Mouse (Mus musculus): ENCODE measurements around the gene Ssc4d. TPM values are rescaled to one million over a fixed set of nuclear protein-coding genes. Genes with fewer than 3 reads are reported as not detected.

Gene Ssc4d
- polyA plus RNA-seq, 1 experiment from 2014 or later, result 2.2 TPM

GRCm38 (mm10) chr5:135916601-135917000 lies 57.7 kb downstream of the Ssc4d start:
- no peaks in the 10 kb centered on the region for H3K4me1 ChIP-seq
- no peak overlapping the region for H3K9ac ChIP-seq (replicated peaks)
- peaks cover 70% of the 10 kb centered on the region for H3K36me3 ChIP-seq
- no peaks in the 10 kb centered on the region for H3K27me3 ChIP-seq
- H3K27ac ChIP-seq (replicated peaks), result no peak overlapping the region
- H3K4me2 ChIP-seq (replicated peaks), result no peak overlapping the region
- no peak for ATAC-seq (ENCODE audit: low FRiP score, low read depth)
- no peaks in the 10 kb centered on the region for H3K9me3 ChIP-seq
- 96% methylated on average over 3 of the region's 3 CpGs for WGBS
- H3K4me3 ChIP-seq, result no peak overlapping the region

DNA sequence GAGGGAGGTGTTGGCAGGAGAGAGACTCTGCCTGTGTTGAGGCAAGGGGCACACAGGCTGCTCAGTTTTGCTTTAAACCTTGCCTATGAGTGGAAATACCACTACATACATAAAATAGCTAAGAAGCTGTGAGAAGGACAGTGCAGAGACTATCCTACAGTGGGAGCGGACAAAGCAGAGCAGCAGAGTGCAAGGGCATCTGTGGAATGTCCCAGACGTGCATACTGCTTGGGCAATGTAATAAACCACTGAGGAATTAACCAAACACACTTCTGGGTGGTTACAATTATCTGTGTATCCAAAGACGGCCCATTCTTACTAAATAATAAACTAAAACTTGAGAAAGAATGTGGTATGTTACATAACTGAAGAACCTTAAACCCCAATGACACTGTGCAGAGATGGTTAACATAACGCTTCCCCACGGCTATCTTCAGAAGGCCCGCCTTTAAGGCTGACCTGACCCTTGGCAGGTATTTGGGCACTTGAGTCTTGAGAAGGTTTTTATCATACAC lies 58.2 kb downstream of the Ssc4d start:
- H3K4me1 ChIP-seq, result no peaks in the 10 kb centered on the region
- no peak overlapping the region for H3K4me3 ChIP-seq
- no peaks in the 10 kb centered on the region for H3K27me3 ChIP-seq
- H3K4me2 ChIP-seq (replicated peaks), result no peak overlapping the region
- WGBS, result 93% methylated on average over 6 of the region's 6 CpGs
- no peak overlapping the region for H3K27ac ChIP-seq (replicated peaks)
- no peak overlapping the region for H3K9ac ChIP-seq (replicated peaks)
- ATAC-seq (ENCODE audit: low FRiP score, low read depth), result no peak
- H3K36me3 ChIP-seq, result peaks cover 70% of the 10 kb centered on the region
- H3K9me3 ChIP-seq, result no peaks in the 10 kb centered on the region

DNA sequence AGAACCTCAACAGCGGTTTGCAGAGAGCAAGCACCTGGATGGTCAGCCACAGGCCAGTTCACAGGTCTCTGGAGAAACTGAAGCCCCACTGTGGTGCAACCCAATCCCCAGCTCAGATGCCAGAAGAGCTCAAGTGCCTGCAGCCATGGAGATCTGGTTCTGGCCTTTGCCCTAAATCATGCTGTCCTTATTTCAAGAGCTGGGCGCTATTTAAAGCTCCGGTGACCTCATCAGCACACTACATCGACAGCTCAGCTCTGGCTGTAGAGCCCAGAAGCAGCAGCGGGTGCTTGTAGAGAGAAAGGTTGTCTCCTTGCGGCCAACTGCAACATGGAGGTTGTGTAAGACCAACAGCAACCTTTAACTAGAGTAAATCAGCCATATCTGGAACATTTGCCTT lies 60.2 kb downstream of the Ssc4d start:
- no peaks in the 10 kb centered on the region for H3K27me3 ChIP-seq
- H3K4me2 ChIP-seq (replicated peaks), result no peak overlapping the region
- no peak overlapping the region for H3K9ac ChIP-seq (replicated peaks)
- no peak overlapping the region for H3K27ac ChIP-seq (replicated peaks)
- 94% methylated on average over 6 of the region's 6 CpGs for WGBS
- peaks cover 72% of the 10 kb centered on the region for H3K36me3 ChIP-seq
- H3K4me3 ChIP-seq, result no peak overlapping the region
- H3K4me1 ChIP-seq, result no peaks in the 10 kb centered on the region
- no peak for ATAC-seq (ENCODE audit: low FRiP score, low read depth)
- H3K9me3 ChIP-seq, result no peaks in the 10 kb centered on the region

GRCm38 (mm10) chr5:135913201-135913600 lies 61.1 kb downstream of the Ssc4d start:
- Histone ChIP-seq H3K4me3 (no peak overlapping the region), H3K27me3 (no peaks in the 10 kb centered on the region), H3K27ac (replicated peaks) (no peak overlapping the region), H3K9ac (replicated peaks) (no peak overlapping the region), H3K36me3 (peaks cover 72% of the 10 kb centered on the region), H3K9me3 (no peaks in the 10 kb centered on the region), H3K4me1 (peaks cover 3% of the 10 kb centered on the region), H3K4me2 (replicated peaks) (no peak overlapping the region)
- no peak for ATAC-seq (ENCODE audit: low FRiP score, low read depth)
- 88% methylated on average over 5 of the region's 5 CpGs for WGBS

DNA sequence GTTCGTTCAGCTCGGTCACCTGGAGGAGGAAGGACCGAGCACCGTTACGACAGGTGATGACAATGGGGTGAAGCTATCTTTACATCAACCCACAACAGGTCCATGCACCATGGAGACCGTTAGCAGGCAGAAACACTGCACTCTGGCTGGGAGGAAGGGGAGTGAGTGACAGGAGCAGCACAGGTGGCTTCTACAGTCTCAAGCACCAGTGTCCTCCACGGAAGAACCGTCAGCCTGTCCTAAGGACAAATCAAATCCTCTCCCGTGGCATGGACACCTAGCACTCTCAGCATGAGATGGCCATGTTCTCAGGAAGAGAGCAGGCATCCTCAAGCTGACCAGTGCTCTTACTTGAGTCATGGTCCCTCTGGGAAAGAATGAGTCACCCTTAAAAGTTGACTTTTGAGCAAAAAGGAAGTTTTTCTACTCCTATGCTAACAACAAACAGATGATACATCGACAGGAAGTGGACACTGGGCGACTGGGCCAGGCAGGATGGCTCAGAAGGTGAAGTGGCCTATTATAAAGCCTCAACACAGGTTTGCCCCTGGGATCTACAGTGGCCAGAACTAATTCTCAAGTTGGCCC lies 62.6 kb downstream of the Ssc4d start:
- ATAC-seq (ENCODE audit: low FRiP score, low read depth), result no peak
- Histone ChIP-seq H3K4me1 (peaks cover 11% of the 10 kb centered on the region), H3K27me3 (no peaks in the 10 kb centered on the region), H3K4me2 (replicated peaks) (no peak overlapping the region), H3K9ac (replicated peaks) (no peak overlapping the region), H3K9me3 (no peaks in the 10 kb centered on the region), H3K27ac (replicated peaks) (no peak overlapping the region), H3K4me3 (no peak overlapping the region), H3K36me3 (peaks cover 79% of the 10 kb centered on the region)
- 91% methylated on average over 11 of the region's 11 CpGs for WGBS

DNA sequence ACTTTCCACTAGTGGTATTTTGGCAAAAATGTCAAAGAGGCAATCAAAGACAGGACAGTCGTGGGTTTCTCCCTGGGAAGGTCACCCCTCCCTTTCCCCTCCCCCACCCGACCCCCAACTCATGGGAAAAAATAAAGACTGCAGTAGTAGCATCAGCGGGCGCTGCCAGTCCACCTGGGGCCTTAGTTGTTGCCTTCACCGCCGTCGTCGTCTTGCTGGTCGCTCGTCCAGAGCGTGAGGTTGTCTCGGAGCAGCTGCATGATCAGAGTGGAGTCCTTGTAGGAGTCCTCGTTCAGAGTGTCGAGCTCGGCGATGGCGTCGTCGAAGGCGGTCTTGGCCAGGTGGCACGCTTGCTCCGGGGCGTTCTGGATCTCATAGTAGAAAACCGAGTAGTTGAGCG lies 63.5 kb downstream of the Ssc4d start:
- no peak overlapping the region for H3K9ac ChIP-seq (replicated peaks)
- H3K36me3 ChIP-seq, result peaks cover 77% of the 10 kb centered on the region
- WGBS, result 96% methylated on average over 25 of the region's 25 CpGs
- no peak overlapping the region for H3K27ac ChIP-seq (replicated peaks)
- no peak for ATAC-seq (ENCODE audit: low FRiP score, low read depth)
- peaks cover 12% of the 10 kb centered on the region for H3K4me1 ChIP-seq
- H3K4me2 ChIP-seq (replicated peaks), result no peak overlapping the region
- no peak overlapping the region for H3K4me3 ChIP-seq
- H3K9me3 ChIP-seq, result no peaks in the 10 kb centered on the region
- no peaks in the 10 kb centered on the region for H3K27me3 ChIP-seq

Other genes with a start within 250 kb of the Ssc4d start
- 58.3 and 65.3 TPM in 2 replicates for gene Tmem120a, start 230.1 kb downstream of the Ssc4d start, polyA plus RNA-seq (2016; fragmentation: Nextera tagmentation; extraction: Ambion mirVana)
- gene Styxl1, start 196.1 kb downstream of the Ssc4d start, polyA plus RNA-seq (2016; fragmentation: Nextera tagmentation; extraction: Ambion mirVana), result 0.18 and 0.64 TPM in 2 replicates
- gene Mdh2, start 196.1 kb downstream of the Ssc4d start, polyA plus RNA-seq (2016; fragmentation: Nextera tagmentation; extraction: Ambion mirVana), result 526 and 540 TPM in 2 replicates
- gene Srrm3, start 167.6 kb downstream of the Ssc4d start, polyA plus RNA-seq (2016; fragmentation: Nextera tagmentation; extraction: Ambion mirVana), result 72.1 and 73.3 TPM in 2 replicates
- gene Hspb1, start 86.6 kb downstream of the Ssc4d start, polyA plus RNA-seq (2016; fragmentation: Nextera tagmentation; extraction: Ambion mirVana), result 15.7 and 20.3 TPM in 2 replicates
- gene Ywhag, start 39.9 kb downstream of the Ssc4d start, polyA plus RNA-seq (2016; fragmentation: Nextera tagmentation; extraction: Ambion mirVana), result 457 and 466 TPM in 2 replicates
- gene Zp3, start 5.6 kb upstream of the Ssc4d start, polyA plus RNA-seq (2016; fragmentation: Nextera tagmentation; extraction: Ambion mirVana), result not detected in 2 replicates
- 30.0 and 30.7 TPM in 2 replicates for gene Dtx2, start 20.3 kb upstream of the Ssc4d start, polyA plus RNA-seq (2016; fragmentation: Nextera tagmentation; extraction: Ambion mirVana)
- 0.06 and 0.12 TPM in 2 replicates for gene Upk3b, start 64.0 kb upstream of the Ssc4d start, polyA plus RNA-seq (2016; fragmentation: Nextera tagmentation; extraction: Ambion mirVana)
- 1.2 and 2.3 TPM in 2 replicates for gene Upk3bl, start 80.0 kb upstream of the Ssc4d start, polyA plus RNA-seq (2016; fragmentation: Nextera tagmentation; extraction: Ambion mirVana)
- gene Rasa4, start 109.4 kb upstream of the Ssc4d start, polyA plus RNA-seq (2016; fragmentation: Nextera tagmentation; extraction: Ambion mirVana), result 13.5 and 14.5 TPM in 2 replicates
- 224 and 227 TPM in 2 replicates for gene Polr2j, start 142.1 kb upstream of the Ssc4d start, polyA plus RNA-seq (2016; fragmentation: Nextera tagmentation; extraction: Ambion mirVana)
- 40.0 and 41.4 TPM in 2 replicates for gene Lrwd1, start 161.5 kb upstream of the Ssc4d start, polyA plus RNA-seq (2016; fragmentation: Nextera tagmentation; extraction: Ambion mirVana)
- gene Alkbh4, start 161.6 kb upstream of the Ssc4d start, polyA plus RNA-seq (2016; fragmentation: Nextera tagmentation; extraction: Ambion mirVana), result 23.5 and 26.4 TPM in 2 replicates
- 14.6 and 17.0 TPM in 2 replicates for gene Orai2, start 196.2 kb upstream of the Ssc4d start, polyA plus RNA-seq (2016; fragmentation: Nextera tagmentation; extraction: Ambion mirVana)
- gene Prkrip1, start 224.4 kb upstream of the Ssc4d start, polyA plus RNA-seq (2016; fragmentation: Nextera tagmentation; extraction: Ambion mirVana), result 71.4 and 79.6 TPM in 2 replicates